Mouse (Mus musculus) hindbrain, embryonic 12.5 days (tissue): ENCODE data around the gene Wnt7a. TPM values are rescaled to one million over a fixed set of nuclear protein-coding genes. Genes with fewer than 3 reads are reported as not detected.

Experiments used
- ATAC-seq: fragments of 200-750 bp; cut with Nextera tagmentation; 2 replicates; pipeline ENCODE4 v1.8.0; 2017; ENCODE audit warnings: moderate TSS enrichment; ENCODE audit not compliant: low FRiP score
- H3K27ac ChIP-seq: fragments of 300-500 bp; sonication (generic); 2 replicates; pipeline ENCODE4 v1.5.1; 2016; ENCODE audit warnings: mild to moderate bottlenecking
- H3K27me3 ChIP-seq: fragments of 300-500 bp; sonication (generic); 2 replicates; pipeline ENCODE4 v1.6.1; 2016; ENCODE audit warnings: mild to moderate bottlenecking
- H3K36me3 ChIP-seq: fragments of 300-500 bp; sonication (generic); 2 replicates; pipeline ENCODE4 v1.6.1; 2016; ENCODE audit warnings: mild to moderate bottlenecking
- H3K4me1 ChIP-seq: fragments of 300-500 bp; sonication (generic); 2 replicates; pipeline ENCODE4 v1.6.1; 2016
- H3K4me2 ChIP-seq: fragments of 300-500 bp; sonication (generic); replicated peaks from 2 replicates; pipeline ENCODE4 v1.6.1; 2016; ENCODE audit warnings: mild to moderate bottlenecking
- H3K4me3 ChIP-seq: fragments of 300-500 bp; sonication (generic); 2 replicates; pipeline ENCODE4 v1.5.1; 2016; ENCODE audit warnings: mild to moderate bottlenecking
- H3K9ac ChIP-seq: fragments of 300-500 bp; sonication (generic); 2 replicates; pipeline ENCODE4 v1.6.1; 2016; ENCODE audit warnings: mild to moderate bottlenecking, moderate library complexity
- H3K9me3 ChIP-seq: fragments of 300-500 bp; sonication (generic); replicated peaks from 2 replicates; pipeline ENCODE4 v1.6.1; 2016; ENCODE audit warnings: mild to moderate bottlenecking
- WGBS: fragments of 180-500 bp; shearing (Covaris S2); methylation state at CpG from one replicate; pipeline ENCODE4 v1.1.7; 2016; 5-methylcytosine and 5-hydroxymethylcytosine counted together
- polyA plus RNA-seq: library from polyadenylated mRNA; unstranded; fragments of >200 nt; fragmentation: Nextera tagmentation; extraction: Ambion mirVana; gene quantifications from 2 replicates; pipeline ENCODE4 v1.2.1, GENCODE M21; 2016

The Wnt7a gene
- polyA plus RNA-seq, 1 experiment from 2014 or later: 12.0 TPM

DNA sequence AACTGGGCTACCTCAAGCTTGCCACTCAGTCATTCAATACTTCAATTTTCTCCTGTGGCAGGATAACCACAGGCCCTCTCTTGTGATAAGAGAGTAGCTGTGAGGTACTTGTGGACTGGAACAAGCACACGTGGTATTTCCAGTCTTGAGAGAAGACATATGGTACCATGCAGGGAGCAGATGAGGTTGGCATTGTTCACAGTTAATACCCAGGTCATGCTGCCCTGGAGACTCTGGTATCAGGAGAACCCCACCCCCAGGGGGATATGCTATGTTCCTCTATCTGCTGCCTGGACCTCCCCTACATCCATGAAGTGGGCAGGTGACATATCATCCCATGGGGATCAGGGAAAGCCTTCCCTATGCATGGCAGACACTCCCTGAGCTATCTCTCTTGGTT, 27.9 kb downstream of the Wnt7a start:
- no peaks in the 10 kb centered on the region for H3K9me3 ChIP-seq
- peaks cover 3% of the 10 kb centered on the region; the same call in 1 of the 2 replicates for H3K27me3 ChIP-seq
- no peak overlapping the region for H3K4me3 ChIP-seq
- ATAC-seq: no peak
- no peak overlapping the region for H3K4me2 ChIP-seq
- H3K27ac ChIP-seq: no peak overlapping the region
- WGBS: 79% methylated on average over 1 of the region's 1 CpGs
- H3K36me3 ChIP-seq: 0 out of 2 replicates have a peak, but pooled peaks cover 3% of the 10 kb centered on the region
- no peak overlapping the region for H3K9ac ChIP-seq
- no peaks in the 10 kb centered on the region for H3K4me1 ChIP-seq

DNA sequence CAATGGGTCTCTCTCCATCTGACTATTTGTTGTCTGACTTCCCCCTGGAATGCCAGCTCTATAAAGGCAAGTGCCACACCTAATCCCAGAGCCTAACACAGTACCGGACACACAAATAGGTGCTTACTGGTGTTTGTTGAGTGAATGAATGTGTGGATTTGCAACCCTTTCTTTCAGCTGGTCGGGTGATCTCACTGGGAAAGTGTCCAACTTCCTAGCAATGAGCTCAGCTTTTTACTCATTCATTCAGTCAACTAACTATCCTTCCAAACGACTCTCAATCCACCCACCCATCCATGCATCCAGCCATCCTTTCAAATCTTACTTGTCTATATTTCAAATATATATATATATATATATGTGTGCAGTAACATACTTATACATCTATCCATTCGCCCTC, 31.3 kb downstream of the Wnt7a start:
- Histone ChIP-seq H3K4me2 (no peak overlapping the region), H3K27ac (no peak overlapping the region), H3K36me3 (no peaks in the 10 kb centered on the region)

DNA sequence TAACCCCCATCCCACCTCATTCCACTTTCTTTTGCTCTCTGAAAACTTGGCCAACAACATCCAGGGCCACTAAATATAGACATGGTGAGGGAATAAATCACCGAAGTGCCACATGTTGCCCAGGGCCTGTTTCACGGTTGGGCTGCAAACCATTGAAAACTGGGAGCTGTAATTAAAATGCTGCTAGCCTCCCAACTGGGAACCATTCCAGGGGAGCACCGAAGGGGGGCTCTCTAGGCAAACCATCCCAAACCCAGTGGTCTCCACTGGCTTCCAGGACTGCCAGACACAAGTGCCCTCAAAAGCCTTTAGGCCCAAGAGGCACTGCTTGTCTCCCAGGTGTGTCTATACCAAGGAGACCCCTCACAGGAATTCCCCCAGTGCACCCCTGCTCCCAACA, 31.9 kb downstream of the Wnt7a start:
- Histone ChIP-seq H3K9ac (no peak overlapping the region), H3K36me3 (no peaks in the 10 kb centered on the region), H3K27ac (no peak overlapping the region), H3K27me3 (no peaks in the 10 kb centered on the region), H3K9me3 (no peaks in the 10 kb centered on the region), H3K4me3 (no peak overlapping the region), H3K4me1 (no peaks in the 10 kb centered on the region), H3K4me2 (no peak overlapping the region)
- WGBS: 67% methylated on average over 3 of the region's 3 CpGs
- no peak for ATAC-seq

More for the DNA sequence above, 31.3 kb downstream of the Wnt7a start:
- Histone ChIP-seq H3K4me3 (no peak overlapping the region), H3K4me1 (no peaks in the 10 kb centered on the region), H3K27me3 (no peaks in the 10 kb centered on the region), H3K9me3 (no peaks in the 10 kb centered on the region), H3K9ac (no peak overlapping the region)
- ATAC-seq: no peak
- WGBS: 80% methylated on average over 4 of the region's 4 CpGs

DNA sequence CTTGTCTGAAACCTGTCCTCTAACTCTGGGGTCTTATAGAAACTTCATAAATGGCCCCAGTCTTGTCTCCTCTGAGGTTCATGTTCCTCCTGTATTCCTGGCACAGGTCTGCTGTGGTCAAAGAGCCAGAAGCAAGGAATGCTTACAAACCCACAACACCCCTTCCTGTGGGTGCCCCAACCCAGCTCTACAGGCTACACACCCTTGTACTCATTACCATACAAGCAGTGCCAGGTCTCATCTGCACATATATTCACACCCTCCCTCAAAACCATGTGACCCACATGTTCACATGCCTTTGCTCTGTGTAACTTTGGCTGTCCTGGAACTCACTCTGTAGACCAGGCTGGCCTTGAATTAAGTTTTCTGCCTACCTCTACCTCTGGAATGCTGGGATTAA, 38.2 kb downstream of the Wnt7a start:
- no peak overlapping the region for H3K4me2 ChIP-seq
- no peak overlapping the region for H3K9ac ChIP-seq
- no peaks in the 10 kb centered on the region for H3K36me3 ChIP-seq
- H3K9me3 ChIP-seq: no peaks in the 10 kb centered on the region
- H3K4me1 ChIP-seq: peaks cover 9% of the 10 kb centered on the region; the same call in 1 of the 2 replicates
- ATAC-seq: no peak
- no peak overlapping the region for H3K4me3 ChIP-seq
- no peaks in the 10 kb centered on the region for H3K27me3 ChIP-seq
- H3K27ac ChIP-seq: no peak overlapping the region

DNA sequence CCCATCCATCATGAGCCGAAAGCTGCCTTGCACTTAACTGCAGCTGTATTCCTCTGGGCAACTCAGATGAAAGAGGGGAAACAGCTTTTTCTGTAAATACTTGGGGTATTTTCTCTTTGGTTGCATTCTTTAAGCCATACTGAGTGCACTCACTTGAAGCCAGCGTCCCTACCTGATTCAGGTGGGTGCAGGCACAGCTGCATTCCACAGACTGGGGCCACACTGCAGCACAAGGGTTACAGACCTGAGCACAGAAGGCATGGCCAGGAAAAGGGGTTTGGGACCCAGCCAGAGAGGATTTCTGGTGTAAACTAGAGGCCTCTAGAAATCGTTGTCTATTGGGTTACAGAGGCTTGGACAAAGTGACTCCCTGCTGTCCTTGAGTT, 38.6 kb downstream of the Wnt7a start:
- 54% methylated on average over 3 of the region's 3 CpGs for WGBS
- Histone ChIP-seq H3K36me3 (no peaks in the 10 kb centered on the region), H3K4me1 (peaks cover 9% of the 10 kb centered on the region; the same call in 1 of the 2 replicates), H3K9me3 (no peaks in the 10 kb centered on the region), H3K27me3 (no peaks in the 10 kb centered on the region), H3K4me3 (no peak overlapping the region), H3K9ac (no peak overlapping the region), H3K27ac (no peak overlapping the region), H3K4me2 (no peak overlapping the region)
- no peak for ATAC-seq

DNA sequence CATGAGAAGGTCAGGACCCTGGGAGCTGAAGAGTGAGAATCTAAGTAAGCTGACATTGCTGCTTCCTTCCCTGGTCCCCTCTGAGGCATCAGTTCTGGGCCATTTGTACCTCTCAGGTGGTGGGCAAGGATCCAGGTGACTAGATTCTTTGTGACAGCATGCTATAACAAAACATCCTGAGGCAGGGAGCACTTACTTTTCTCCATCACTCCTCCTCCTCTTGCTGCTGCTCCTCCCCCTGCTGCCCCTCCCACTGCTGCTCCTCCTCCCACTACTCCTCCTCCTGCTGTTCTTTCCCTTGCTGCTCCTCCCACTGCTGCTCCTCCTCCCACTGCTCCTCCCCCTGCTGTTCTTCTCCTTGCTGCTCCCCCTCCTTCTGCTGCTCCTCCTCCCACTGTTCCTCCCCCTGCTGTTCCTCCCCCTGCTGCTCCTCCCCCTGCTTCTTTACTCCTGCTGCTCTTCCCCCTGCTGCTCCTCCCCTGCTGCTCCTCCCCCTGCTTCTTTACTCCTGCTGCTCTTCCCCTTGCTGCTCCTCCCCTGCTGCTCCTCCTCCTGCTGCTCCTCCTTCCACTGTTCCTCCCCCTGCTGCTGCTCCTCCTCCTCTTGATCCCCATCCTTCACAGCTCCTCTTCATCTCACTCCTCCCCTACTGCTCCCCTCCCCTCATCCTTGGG, 39.1 kb downstream of the Wnt7a start:
- Histone ChIP-seq H3K4me1 (peaks cover 9% of the 10 kb centered on the region; the same call in 1 of the 2 replicates), H3K36me3 (no peaks in the 10 kb centered on the region), H3K27me3 (no peaks in the 10 kb centered on the region), H3K9ac (no peak overlapping the region), H3K4me2 (no peak overlapping the region), H3K27ac (no peak overlapping the region), H3K9me3 (no peaks in the 10 kb centered on the region), H3K4me3 (no peak overlapping the region)
- ATAC-seq: no peak

DNA sequence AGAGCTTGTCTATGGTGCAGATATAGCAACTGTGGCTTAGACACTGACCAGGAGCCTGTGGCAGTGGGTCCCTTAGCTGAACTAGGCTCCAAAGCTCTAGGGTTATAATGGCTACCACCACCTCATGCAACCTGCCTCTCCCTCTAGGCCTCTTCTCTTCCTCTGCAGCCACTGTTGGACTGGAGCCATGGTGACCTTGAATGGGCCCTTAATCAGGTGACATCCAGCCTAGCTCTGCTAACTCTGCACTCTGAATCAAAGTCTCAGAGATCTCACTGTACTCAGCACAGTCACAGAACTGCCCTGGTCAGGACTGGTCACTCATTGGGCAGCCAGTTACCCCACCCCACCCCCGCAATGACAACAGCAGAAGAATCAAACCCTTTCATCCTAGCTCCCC, 44.4 kb downstream of the Wnt7a start:
- no peak for ATAC-seq
- Histone ChIP-seq H3K4me3 (no peak overlapping the region), H3K27ac (no peak overlapping the region), H3K4me1 (peaks cover 21% of the 10 kb centered on the region), H3K9ac (no peak overlapping the region), H3K4me2 (no peak overlapping the region), H3K27me3 (no peaks in the 10 kb centered on the region), H3K36me3 (no peaks in the 10 kb centered on the region), H3K9me3 (no peaks in the 10 kb centered on the region)
- 96% methylated on average over 1 of the region's 1 CpGs for WGBS

DNA sequence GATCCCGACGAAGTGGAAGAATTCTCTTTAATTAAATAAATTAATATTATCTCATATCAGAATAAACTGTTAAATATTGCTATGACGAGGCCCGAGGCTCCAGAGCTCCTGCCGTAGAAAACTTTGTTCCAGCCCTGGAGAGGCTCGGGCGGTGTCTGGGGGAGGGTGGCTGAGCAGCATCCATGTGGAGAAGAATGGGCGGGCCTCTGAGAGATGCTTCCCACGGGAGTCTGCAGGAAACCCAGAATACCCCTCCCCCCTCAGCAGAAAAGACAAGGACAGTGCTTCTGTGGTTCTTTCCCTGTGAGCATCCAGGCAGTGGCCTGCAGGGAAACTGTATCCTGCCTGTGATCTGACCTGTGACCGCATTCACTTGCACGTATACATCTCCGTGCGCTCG, 45.7 kb downstream of the Wnt7a start:
- no peaks in the 10 kb centered on the region for H3K9me3 ChIP-seq
- no peak overlapping the region for H3K27ac ChIP-seq
- H3K4me1 ChIP-seq: peaks cover 28% of the 10 kb centered on the region
- no peak overlapping the region for H3K4me3 ChIP-seq
- H3K9ac ChIP-seq: no peak overlapping the region
- 62% methylated on average over 14 of the region's 14 CpGs for WGBS
- H3K36me3 ChIP-seq: no peaks in the 10 kb centered on the region
- no peak for ATAC-seq
- no peak overlapping the region for H3K4me2 ChIP-seq
- H3K27me3 ChIP-seq: no peaks in the 10 kb centered on the region

DNA sequence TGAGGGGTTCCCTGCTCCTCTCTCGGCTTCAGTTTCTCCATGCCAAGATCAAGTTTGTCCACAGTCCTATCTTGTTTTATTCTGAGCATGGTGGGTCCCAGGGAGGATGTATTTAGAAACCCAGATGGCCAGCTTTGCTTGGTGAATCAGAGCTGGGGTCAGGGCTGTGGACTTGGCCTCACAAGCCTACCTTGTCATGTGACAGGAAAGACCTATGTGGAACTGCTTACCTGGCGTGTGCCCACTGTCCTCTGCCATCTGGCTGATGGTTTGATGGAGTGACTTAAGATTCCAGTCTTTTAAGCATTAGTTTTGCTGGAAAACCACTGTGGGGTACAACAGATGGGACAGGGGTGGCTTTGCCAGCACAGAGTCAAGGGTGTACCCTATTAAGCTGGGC, 48.4 kb downstream of the Wnt7a start:
- Histone ChIP-seq H3K4me1 (peaks cover 19% of the 10 kb centered on the region), H3K4me2 (no peak overlapping the region), H3K9me3 (no peaks in the 10 kb centered on the region), H3K36me3 (no peaks in the 10 kb centered on the region), H3K9ac (no peak overlapping the region), H3K27ac (no peak overlapping the region), H3K4me3 (no peak overlapping the region), H3K27me3 (no peaks in the 10 kb centered on the region)
- WGBS: 93% methylated on average over 2 of the region's 2 CpGs
- no peak for ATAC-seq

DNA sequence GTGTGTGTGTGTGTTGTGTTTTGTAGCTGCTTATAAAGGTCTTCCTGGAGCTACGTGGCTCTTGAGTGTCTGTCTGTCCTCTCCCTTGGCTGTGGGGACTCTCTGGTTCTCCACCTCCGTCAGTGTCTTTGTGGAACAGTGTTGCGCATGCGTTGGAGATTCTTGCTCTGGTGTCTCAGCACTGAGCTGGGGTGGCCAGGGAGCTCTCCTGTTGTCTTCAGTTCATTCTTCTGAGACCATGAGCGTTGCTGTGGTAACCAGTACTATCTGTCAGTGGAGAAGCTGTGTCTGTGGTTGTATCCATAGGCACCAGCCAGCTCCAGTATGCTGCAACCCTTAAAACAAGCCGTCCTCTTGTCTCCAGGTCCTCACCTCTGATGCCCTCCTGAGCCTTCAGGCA, 50.2 kb downstream of the Wnt7a start:
- Histone ChIP-seq H3K36me3 (no peaks in the 10 kb centered on the region), H3K4me2 (no peak overlapping the region), H3K4me1 (peaks cover 19% of the 10 kb centered on the region), H3K27me3 (no peaks in the 10 kb centered on the region), H3K4me3 (no peak overlapping the region), H3K27ac (no peak overlapping the region), H3K9ac (no peak overlapping the region), H3K9me3 (no peaks in the 10 kb centered on the region)
- WGBS: 32% methylated on average over 6 of the region's 6 CpGs
- ATAC-seq: peak; percentile 55

DNA sequence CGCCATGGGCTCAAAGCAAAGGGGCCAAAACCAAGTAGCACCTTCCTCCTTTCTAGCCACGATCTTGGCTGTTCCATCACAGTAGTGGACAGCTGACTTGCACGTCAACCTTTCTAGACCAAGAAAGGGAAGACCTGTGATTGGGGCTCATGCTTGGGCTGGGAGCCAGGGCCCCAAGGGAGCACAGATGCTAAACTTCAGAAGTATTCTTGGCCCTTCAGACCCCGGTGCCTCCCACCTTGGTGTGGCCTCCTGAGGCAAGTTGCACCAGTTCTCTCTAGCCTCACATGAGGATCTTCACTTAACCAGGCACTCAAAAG, 50.8 kb downstream of the Wnt7a start:
- no peaks in the 10 kb centered on the region for H3K36me3 ChIP-seq
- no peak overlapping the region for H3K4me2 ChIP-seq
- no peaks in the 10 kb centered on the region for H3K27me3 ChIP-seq
- no peak overlapping the region for H3K4me3 ChIP-seq
- peaks cover 13% of the 10 kb centered on the region for H3K4me1 ChIP-seq
- no peak overlapping the region for H3K27ac ChIP-seq
- no peaks in the 10 kb centered on the region for H3K9me3 ChIP-seq
- ATAC-seq: no peak
- 94% methylated on average over 4 of the region's 4 CpGs for WGBS
- H3K9ac ChIP-seq: no peak overlapping the region

DNA sequence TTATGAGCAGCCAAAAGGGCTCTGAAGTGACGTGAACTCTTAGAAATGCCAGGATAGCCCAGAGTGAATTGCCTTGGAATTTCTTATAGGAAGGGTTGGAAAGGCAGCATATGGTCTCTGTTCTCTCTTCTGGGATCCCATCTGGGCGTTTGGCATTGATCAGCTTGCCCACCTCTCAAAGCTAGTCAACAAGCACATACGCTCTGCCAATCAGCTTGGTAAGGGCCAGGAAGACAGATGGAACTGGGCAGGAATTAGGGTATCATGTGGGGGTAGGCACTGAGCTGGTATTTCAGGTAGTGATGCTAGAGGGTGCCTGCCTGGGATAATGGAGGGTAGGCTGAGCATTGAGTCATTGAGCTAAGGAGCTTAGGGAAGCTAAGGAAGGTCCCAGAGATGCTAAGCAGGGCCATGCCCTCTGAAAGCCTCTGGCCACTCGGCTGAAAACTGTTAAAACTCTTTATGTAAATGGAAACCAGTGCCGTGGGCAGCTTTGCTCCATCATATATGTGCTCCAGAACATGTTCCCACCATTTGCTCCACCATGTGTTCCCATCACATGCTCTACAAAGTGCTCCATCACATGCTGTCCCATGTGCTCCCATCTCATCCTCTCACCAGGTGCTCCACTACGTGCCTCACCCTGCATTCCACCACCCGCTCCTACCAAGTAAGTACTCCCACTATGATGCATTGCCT, 51.3 kb downstream of the Wnt7a start:
- no peaks in the 10 kb centered on the region for H3K9me3 ChIP-seq
- H3K4me2 ChIP-seq: no peak overlapping the region
- H3K27me3 ChIP-seq: no peaks in the 10 kb centered on the region
- H3K4me3 ChIP-seq: no peak overlapping the region
- no peaks in the 10 kb centered on the region for H3K36me3 ChIP-seq
- WGBS: 90% methylated on average over 7 of the region's 7 CpGs
- no peak overlapping the region for H3K27ac ChIP-seq
- ATAC-seq: no peak
- H3K4me1 ChIP-seq: peaks cover 12% of the 10 kb centered on the region; the same call in 1 of the 2 replicates
- no peak overlapping the region for H3K9ac ChIP-seq
